Mouse (Mus musculus) WW6 (cell line): Measurements from ENCODE around the gene Tnni3k.
A peak's percentile ranks its signal among the peaks of the same experiment; 100 is the strongest.

ENCODE experiments used
- DNase-seq: peaks from one replicate; pipeline ENCODE4 v3.0.0-alpha.2; 2013; ENCODE audit warnings: low read depth, low spot score

Gene Tnni3k

GRCm38 (mm10) chr3:154834373-154834772 is 220.8 kb downstream of the Tnni3k start:
- no peak for DNase-seq

- DNase-seq: no peak
Observed at GRCm38 (mm10) chr3:154825739-154826138, 229.5 kb downstream of the Tnni3k start.

GRCm38 (mm10) chr3:154824713-154825112 is 230.5 kb downstream of the Tnni3k start:
- DNase-seq: no peak

- DNase-seq: peak; percentile 29
Observed at GRCm38 (mm10) chr3:154819684-154820083, 235.5 kb downstream of the Tnni3k start.

- DNase-seq: peak; percentile 43
Observed at GRCm38 (mm10) chr3:154817732-154818131, 237.5 kb downstream of the Tnni3k start.

DNA sequence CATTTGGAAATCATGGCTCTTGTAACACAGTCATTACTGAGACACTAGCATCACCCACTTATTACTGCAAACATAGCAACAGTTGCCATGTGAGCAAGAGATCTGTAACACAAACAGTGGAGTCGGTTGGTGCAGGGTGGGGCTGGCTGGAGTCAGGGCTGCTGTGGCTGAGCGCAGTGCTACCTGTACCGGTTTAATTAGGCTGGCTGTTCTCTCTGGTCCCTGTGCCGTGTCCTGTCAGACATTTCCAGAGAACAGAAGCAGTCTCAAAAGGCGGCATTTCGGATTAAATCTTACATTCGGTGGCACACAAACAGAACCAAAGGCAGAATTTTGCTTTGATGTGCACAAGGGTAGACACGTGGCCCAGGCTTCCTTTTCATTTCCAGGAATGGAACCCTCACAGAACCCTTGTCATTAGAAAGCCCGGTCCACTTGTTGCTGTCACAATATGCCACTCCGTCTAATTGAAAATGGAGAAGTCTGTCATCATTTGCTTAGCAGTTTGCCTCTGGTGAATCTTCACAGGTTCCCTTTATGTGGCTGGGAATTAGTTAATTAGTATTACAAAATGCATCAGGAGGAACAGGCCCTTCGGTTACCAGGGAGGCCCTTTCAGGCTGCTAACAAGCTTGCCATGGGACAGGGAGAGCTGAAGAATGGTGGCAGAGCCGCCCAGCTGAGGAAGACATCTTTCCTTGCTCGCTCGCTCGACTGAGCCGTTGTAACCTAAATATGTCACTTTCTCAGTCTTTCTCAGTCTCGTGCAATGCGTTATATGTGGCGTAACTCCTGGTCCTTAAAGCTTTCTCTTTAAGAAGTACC is 238.2 kb downstream of the Tnni3k start:
- no peak for DNase-seq

- DNase-seq: no peak
Observed at GRCm38 (mm10) chr3:154816231-154816630, 239.0 kb downstream of the Tnni3k start.

- no peak for DNase-seq
Observed at GRCm38 (mm10) chr3:154815606-154816005, 239.6 kb downstream of the Tnni3k start.

DNA sequence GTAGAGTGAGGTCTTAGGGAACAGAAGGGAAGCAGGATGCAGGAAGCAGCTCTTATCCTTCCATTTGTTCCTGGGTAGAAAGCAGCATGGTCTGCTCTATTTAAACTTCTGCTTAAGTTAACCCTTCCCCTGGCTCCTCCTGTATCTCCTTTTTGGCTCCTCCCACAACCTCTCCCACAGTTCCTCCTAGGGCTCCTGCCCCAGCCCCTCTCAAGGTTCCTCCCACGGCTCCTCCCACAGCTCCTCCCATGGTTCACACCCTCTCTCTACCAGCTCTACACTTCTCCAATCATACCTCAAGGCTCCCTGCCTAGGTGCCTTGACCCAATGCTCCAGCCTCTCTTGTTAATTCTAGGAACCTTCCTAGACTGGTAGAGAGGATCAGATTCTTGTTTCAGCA is 242.3 kb downstream of the Tnni3k start:
- DNase-seq: no peak

DNA sequence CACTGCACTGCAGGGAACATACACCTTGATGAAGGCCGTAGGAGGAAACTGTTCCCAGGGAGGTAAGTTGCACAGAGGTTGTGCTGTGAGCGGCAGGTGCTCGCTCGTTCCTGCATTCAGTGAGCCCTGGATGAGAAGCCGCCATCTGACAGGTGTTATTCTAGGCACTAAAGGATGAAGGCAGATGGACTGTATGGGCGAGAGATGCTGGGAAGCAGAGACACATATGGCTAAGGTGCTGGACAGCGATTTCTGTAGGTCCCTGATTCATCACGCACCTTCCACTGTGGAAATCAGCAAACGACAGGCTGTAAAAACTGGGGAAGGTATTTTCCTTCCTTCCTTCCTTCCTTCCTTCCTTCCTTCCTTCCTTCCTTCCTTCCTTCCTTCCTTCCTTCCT is 243.4 kb downstream of the Tnni3k start:
- no peak for DNase-seq

DNA sequence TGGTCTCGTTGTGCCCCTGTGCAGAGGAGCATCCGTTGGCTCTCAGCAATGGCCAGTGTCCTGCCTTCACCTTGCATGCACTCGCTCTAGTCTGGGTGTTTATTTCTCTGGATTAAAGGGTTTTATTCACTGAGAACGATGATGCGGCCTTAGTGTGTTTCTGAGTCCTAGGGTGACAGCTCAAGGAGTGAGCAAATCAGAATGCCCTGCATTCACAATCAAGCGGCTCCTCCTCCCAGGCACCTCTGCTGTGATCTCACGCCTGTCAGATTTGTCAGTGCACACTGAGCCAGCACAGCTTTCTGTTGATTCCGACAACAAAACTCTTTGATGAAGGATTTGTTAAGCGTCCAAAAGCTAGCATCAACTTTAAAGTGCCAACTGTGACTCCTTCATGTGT is 243.9 kb downstream of the Tnni3k start:
- DNase-seq: no peak

- DNase-seq: no peak
Observed at GRCm38 (mm10) chr3:154810273-154810870, 244.8 kb downstream of the Tnni3k start.

GRCm38 (mm10) chr3:154806626-154807025 is 248.6 kb downstream of the Tnni3k start:
- DNase-seq: no peak

DNA sequence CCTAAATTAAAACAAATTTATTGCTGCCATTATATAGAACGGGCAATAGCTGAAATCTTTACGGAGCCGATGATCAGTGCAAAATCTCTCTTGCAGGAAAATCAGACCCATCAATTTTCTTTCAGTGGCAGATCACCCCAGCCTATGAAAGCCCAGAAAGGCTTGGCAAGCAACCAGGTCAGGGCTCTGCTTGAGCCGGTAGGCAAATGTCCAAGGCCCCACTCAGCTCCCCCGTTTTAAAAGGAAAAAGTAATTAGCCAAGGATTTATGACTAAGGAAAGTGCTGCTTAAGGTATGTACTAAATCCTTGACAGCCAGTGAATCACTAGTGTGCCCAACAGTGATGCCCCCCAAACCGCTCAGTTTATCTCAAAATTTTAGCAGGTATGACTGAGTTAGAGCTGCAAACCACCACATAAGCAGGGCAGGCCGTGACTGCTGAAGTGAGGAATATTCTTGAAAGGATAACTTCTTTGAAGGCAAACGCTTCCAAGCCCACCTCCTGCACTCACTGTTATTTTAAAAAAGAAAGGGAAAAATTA is 254.2 kb downstream of the Tnni3k start:
- DNase-seq: no peak

DNA sequence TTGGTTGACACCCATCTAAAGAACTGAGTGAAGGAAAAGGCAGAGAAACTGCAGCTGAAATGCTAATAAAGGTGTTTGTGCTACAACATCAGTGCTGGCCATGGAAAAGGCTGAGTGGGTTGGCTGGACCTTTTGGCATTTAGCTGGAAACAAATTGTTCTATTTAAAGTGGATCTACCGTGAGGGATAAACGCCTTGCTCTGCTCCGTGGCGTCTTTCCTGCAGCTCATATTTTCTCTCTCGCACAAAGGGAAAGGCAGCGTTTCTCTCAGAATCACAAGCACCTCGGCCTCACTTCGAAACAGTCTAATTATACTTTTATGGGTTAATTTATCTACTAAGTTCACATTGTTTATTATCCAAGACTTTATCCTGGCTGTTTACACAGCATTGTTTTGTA is 254.8 kb downstream of the Tnni3k start:
- DNase-seq: no peak

DNA sequence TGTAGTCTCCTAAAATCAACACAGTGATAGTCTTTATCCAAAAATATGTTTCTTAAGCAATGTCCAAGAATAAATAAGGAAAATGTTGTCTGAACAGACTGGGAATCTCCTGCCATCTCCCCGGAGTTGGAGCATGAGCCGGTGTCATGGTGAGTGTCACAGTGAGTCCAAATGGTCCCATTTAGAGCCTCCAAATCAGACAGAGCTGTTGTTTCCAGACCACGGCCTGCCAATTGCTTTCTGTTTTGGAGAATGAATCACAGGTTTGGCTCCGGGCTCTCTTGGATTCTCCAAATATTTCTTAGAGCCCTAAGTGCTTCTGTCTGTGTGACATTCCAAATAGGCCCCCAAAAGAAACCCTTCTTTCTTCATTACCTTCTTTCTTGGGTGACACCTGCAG is 256.4 kb downstream of the Tnni3k start:
- no peak for DNase-seq

GRCm38 (mm10) chr3:154793571-154793970 is 261.6 kb downstream of the Tnni3k start:
- DNase-seq: no peak

DNA sequence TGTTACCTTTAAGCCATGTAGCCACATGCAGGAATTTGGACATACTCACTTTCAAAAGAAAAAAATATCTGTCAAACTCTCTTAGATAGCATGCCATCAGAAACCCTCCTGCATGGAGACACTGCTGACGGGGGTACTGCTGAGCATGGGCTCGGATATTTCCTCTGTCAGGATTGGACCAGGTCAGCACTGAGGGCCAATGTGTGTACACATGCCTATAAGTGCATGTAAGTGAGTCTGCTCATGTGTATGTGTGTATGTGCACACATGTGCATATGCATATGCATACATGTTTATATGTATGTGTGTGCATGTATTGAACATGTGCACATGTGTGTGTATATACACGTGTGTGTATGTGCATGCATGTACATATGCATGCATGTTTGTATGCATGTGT is 267.6 kb downstream of the Tnni3k start:
- no peak for DNase-seq

DNA sequence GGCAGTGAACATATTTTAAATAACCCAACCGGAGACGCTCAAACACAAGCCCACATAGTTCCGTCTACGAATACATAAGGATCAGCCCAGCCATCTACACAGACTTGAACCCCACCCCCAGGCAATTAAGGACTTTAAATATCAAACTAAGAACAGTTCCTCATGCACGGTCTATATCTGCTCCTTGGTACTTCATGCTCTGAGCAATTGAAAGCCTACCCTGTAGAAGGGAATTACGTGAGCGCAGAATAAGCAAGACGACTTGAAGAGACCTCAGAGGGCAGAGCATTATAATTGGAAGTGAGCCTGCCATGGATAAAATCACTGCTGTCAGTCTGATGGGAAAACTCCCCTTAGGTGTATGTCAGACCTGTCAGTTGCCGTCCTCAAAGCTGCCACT is 268.9 kb downstream of the Tnni3k start:
- DNase-seq: no peak

DNA sequence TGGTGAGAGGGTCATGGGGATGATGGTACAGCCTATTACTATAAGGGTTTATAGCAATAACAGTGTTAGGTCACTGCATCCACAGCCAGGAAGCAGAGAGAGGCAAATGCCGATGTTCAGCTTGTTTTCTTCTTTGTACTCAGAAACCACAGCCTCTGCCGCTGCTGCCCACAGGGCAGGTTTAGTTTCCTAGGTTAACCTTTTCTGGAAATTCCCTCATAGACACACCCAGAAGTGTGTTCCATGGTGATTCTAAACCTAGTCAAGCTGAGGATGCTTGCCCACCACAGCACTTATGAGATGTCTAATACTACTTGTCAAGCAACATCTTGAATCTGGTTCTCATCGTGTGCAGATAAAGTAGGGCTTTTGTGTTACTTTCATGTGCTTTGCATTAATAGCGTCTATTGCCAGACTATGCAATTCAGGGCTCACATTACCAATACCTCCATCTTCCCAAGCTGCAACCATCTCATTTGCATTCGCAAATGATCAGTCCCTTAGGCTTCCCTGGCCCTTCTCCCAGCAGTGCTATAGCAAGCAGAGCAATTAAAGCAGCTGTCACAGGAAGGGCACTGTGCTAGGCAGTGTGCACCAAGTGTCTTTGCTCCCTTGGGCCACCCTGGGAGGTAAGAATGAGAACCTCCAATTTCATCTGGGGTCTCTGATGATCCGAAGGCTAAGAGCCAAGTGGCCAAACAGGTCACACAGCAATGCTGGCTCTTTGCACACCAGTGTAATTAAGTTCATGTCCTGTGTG is 276.2 kb downstream of the Tnni3k start:
- no peak for DNase-seq

DNA sequence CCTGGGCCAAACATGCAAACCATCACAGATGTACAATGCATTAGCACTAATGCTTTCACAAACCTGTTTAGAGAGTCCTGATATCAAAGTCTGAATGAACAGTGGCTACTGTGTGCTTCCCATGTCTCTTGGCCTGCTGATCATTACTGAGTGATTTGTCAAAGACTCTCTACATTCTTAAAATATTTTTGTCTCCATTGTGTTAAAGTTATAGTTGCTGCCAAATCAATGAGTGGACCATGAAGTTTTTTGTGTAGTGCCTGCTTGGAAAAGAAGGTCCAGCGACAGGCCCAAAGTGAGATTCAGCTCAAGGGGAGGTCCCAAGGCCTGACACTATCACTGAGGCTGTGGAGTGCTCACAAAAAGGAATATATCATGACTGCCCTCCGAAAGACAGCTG is 283.6 kb downstream of the Tnni3k start:
- DNase-seq: no peak

DNA sequence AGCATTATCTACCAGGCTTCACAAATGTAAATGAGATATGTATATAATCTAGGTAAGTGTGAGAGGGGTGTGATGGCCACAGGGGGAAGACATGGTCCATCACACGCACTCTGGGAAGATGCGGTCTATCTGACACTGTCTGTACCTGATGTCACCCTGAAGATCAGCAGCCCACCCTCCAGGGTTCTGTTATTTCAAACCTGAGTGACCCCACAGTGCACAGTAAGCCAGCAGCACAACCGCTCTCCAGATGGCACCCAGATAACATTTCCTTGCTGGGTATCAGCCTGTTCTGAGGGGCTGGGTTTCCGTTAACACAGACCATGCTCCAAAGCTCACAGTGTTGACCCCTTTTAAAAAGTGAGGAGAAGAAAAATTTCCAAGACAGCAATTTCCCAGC is 288.9 kb downstream of the Tnni3k start:
- no peak for DNase-seq
